Mouse (Mus musculus) myocyte (in vitro differentiated cells): ENCODE measurements around the gene Theg.

ENCODE experiments used
- MAX ChIP-seq: IDR thresholded peaks from one replicate; pipeline ENCODE4 v1.6.1; 2011; ENCODE audit warnings: low read depth, mild to moderate bottlenecking, control low read depth
- USF1 ChIP-seq: IDR thresholded peaks from one replicate; pipeline ENCODE4 v1.6.1; 2011; ENCODE audit warnings: low read depth, mild to moderate bottlenecking, control low read depth, moderate library complexity

- TF ChIP-seq USF1 (no peak), MAX (no peak)
These were observed 3.1 kb downstream of the Theg start for GRCm38 (mm10) chr10:79584021-79584420.
